9 mouse cellular contexts compared by ENCODE assay signal in the genomic region with DNA sequence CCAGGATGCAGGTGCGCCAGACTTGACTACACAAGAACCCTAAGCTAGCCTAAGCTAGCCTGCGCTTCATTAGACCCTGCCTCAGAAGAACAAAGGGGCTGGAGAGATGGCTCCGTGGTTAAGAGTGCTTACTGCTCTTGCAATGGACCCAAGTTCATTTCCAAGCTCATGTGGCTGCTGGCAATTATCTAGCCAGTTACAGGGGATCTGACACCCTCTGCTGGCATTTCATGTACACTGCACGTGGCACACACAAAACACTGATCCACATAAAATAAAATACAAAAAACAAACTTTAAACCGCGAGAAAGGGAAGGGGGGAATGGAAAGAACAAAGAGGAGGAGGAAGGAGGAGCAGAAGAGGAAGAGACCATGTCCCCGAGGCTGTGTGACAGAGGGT. TPM values are rescaled to one million over a fixed set of nuclear protein-coding genes. Genes with fewer than 3 reads are reported as not detected.
A peak's percentile ranks its signal among the peaks of the same experiment; 100 is the strongest.
DNase-seq lines count a peak whose midpoint lies in the region; ATAC-seq and TF ChIP-seq lines count a peak whose summit lies in the region.
"Had no signal": no experiment of that assay in that cellular context is flagged by ENCODE, and none has a peak within 500 bp of the region (broad histone marks: within the 10 kb centered on the region; RNA-seq: fewer than 3 reads in every experiment).

No protein-coding gene starts in this region.

- peak overlapping the region; percentile 79 for H3K27ac ChIP-seq in gastrocnemius, adult 2 months
- H3K27ac ChIP-seq in midbrain, postnatal 0 days (ENCODE audit: low read depth, low read length) = no peak overlapping the region
- H3K27ac ChIP-seq in midbrain, embryonic 11.5 days (ENCODE audit: low read depth, low read length) = no peak overlapping the region
- H3K27ac ChIP-seq in bone marrow, adult 2 months (ENCODE audit: control insufficient read depth, insufficient read depth, low read depth, low read length, poor library complexity) = no peak overlapping the region
- H3K27ac ChIP-seq: hindbrain, embryonic 15.5 days had no signal

- no peaks in the 10 kb centered on the region for H3K4me1 ChIP-seq in midbrain, postnatal 0 days (ENCODE audit: insufficient read depth, low read length)
- no peaks in the 10 kb centered on the region for H3K4me1 ChIP-seq in midbrain, embryonic 11.5 days (ENCODE audit: control insufficient read depth, insufficient read depth, low read length)
- peaks cover 1% of the 10 kb centered on the region; the same call in 1 of the 2 replicates for H3K4me1 ChIP-seq in bone marrow, adult 2 months (ENCODE audit: control insufficient read depth, insufficient read depth, low read length)

- H3K36me3 ChIP-seq in midbrain, postnatal 0 days (ENCODE audit: insufficient read depth, low read length) = peaks cover 33% of the 10 kb centered on the region
- H3K36me3 ChIP-seq in midbrain, embryonic 11.5 days (ENCODE audit: control insufficient read depth, insufficient read depth, low read length) = 0 out of 2 replicates have a peak, but pooled peaks cover 2% of the 10 kb centered on the region

- intact Hi-C loops in gastrocnemius, adult 2 months (cut with DNase I) = loop anchor here (5.0 to 10.0 kb wide), 2 partner anchors 61 to 213 kb away; partner anchors contain the start of genes Fuz and Vrk3
- intact Hi-C loops in left cerebral cortex, postnatal 14 days (cut with DNase I) = no loop called here

- WGBS in midbrain, postnatal 0 days = 56% methylated on average over 7 of the region's 7 CpGs
- 58% methylated on average over 7 of the region's 7 CpGs for WGBS in midbrain, embryonic 11.5 days
- 28% methylated on average over 7 of the region's 7 CpGs for WGBS in bone marrow, adult 2 months

- no peak for TF ChIP-seq POLR2A in bone marrow, adult 2 months (IDR thresholded peaks at IDR 0.05; ENCODE audit: borderline replicate concordance, control insufficient read depth, low read depth, low read length)

- no peak overlapping the region for H3K4me3 ChIP-seq in gastrocnemius, adult 2 months
- H3K4me3 ChIP-seq in midbrain, postnatal 0 days (ENCODE audit: low read depth, low read length) = no peak overlapping the region
- no peak overlapping the region for H3K4me3 ChIP-seq in midbrain, embryonic 11.5 days (ENCODE audit: low read depth, low read length)
- no peak overlapping the region for H3K4me3 ChIP-seq in bone marrow, adult 2 months (replicated peaks; ENCODE audit: control insufficient read depth, low read depth, low read length)
- H3K4me3 ChIP-seq: hindbrain, embryonic 15.5 days had no signal

- TF ChIP-seq CTCF in gastrocnemius, adult 2 months (IDR thresholded peaks at IDR 0.05) = peak; percentile 81
- TF ChIP-seq CTCF in midbrain, postnatal 0 days (IDR thresholded peaks at IDR 0.05) = peak; percentile 82
- TF ChIP-seq CTCF in bone marrow, adult 2 months (IDR thresholded peaks at IDR 0.05; ENCODE audit: control insufficient read depth, insufficient read depth, low read length) = peak; percentile 41; the same call in 1 of the 2 replicates

- DNase-seq in gastrocnemius, adult 2 months = peak; percentile 65
- DNase-seq in gastrocnemius, adult 8-10 months (ENCODE audit: low spot score in 2 of 2) = no peak
- DNase-seq in midbrain, postnatal 0 days (ENCODE audit: low spot score) = peak; percentile 72
- DNase-seq in midbrain, embryonic 11.5 days (ENCODE audit: low spot score, missing footprints) = no peak
- DNase-seq in left cerebral cortex, postnatal 14 days (ENCODE audit: low spot score in 2 of 2) = peak; percentile 57 to 75
- DNase-seq in thymus, postnatal 4 days = peak; percentile 53
- DNase-seq in right cerebral cortex, adult 18-20 months = no peak

- H3K27me3 ChIP-seq in midbrain, postnatal 0 days (ENCODE audit: insufficient read depth, low read length) = no peaks in the 10 kb centered on the region
- H3K27me3 ChIP-seq in midbrain, embryonic 11.5 days (ENCODE audit: control insufficient read depth, insufficient read depth, low read length) = no peaks in the 10 kb centered on the region
- H3K27me3 ChIP-seq: hindbrain, embryonic 15.5 days had no signal

- no peaks in the 10 kb centered on the region for H3K9me3 ChIP-seq in midbrain, postnatal 0 days (ENCODE audit: low read length)
- H3K9me3 ChIP-seq in midbrain, embryonic 11.5 days (ENCODE audit: control insufficient read depth, low read length) = no peaks in the 10 kb centered on the region
- H3K9me3 ChIP-seq: hindbrain, embryonic 15.5 days had no signal

- H3K9ac ChIP-seq in midbrain, postnatal 0 days (replicated peaks; ENCODE audit: low read length, poor library complexity, severe bottlenecking) = no peak overlapping the region
- H3K9ac ChIP-seq in midbrain, embryonic 11.5 days (ENCODE audit: low read length) = no peak overlapping the region
- H3K9ac ChIP-seq: hindbrain, embryonic 15.5 days had no signal

- ATAC-seq in midbrain, postnatal 0 days (ENCODE audit: low FRiP score) = no peak
- ATAC-seq in midbrain, embryonic 11.5 days (ENCODE audit: low FRiP score) = no peak

- H3K4me2 ChIP-seq in midbrain, postnatal 0 days (ENCODE audit: low read depth, low read length, poor library complexity, severe bottlenecking) = no peak overlapping the region
- H3K4me2 ChIP-seq in midbrain, embryonic 11.5 days = no peak overlapping the region
- H3K4me2 ChIP-seq: hindbrain, embryonic 15.5 days had no signal

RNA-seq across cellular contexts. Expression of gene Tsks, which starts 15.2 kb away (rescaled TPM):
- total RNA-seq in gastrocnemius, adult 2 months (2021) = not detected
- not detected for total RNA-seq in gastrocnemius, adult 8-10 months (2022)
- total RNA-seq in midbrain, postnatal 0 days (2014; rRNA removed) = not detected in 2 replicates
- polyA plus RNA-seq in midbrain, postnatal 0 days (2015; fragmentation: Nextera tagmentation; extraction: Ambion mirVana) = 0.12 and 0.17 TPM in 2 replicates
- polyA plus RNA-seq in midbrain, embryonic 11.5 days (2014; fragmentation: Nextera tagmentation; extraction: Ambion mirVana) = 0.07 TPM in 1 of 2 replicates, not detected in the other
- not detected in 2 replicates for polyA plus RNA-seq in bone marrow, adult 2 months (2011; ENCODE audit: insufficient read depth, insufficient read length, low replicate concordance, missing spikeins)
- total RNA-seq in left cerebral cortex, postnatal 14 days (2021) = 1 to 10 TPM; 2.6 to 2.8 TPM

RNA-seq across cellular contexts. Expression of gene Cpt1c, which starts 16.4 kb away (rescaled TPM):
- 1 to 10 TPM in 1 of 2 experiments, under 1 TPM in 1; 0.92 to 2.3 TPM for total RNA-seq in gastrocnemius, adult 2 months (2021)
- total RNA-seq in gastrocnemius, adult 8-10 months (2022) = 1 to 10 TPM in 1 of 4 experiments, under 1 TPM in 3; 0.61 to 1.3 (median 0.71) TPM
- total RNA-seq in midbrain, postnatal 0 days (2014; rRNA removed) = 88.1 and 90.1 TPM in 2 replicates
- 54.0 and 56.9 TPM in 2 replicates for polyA plus RNA-seq in midbrain, postnatal 0 days (2015; fragmentation: Nextera tagmentation; extraction: Ambion mirVana)
- polyA plus RNA-seq in midbrain, embryonic 11.5 days (2014; fragmentation: Nextera tagmentation; extraction: Ambion mirVana) = 20.8 and 21.8 TPM in 2 replicates
- polyA plus RNA-seq in bone marrow, adult 2 months (2011; ENCODE audit: insufficient read depth, insufficient read length, low replicate concordance, missing spikeins) = 6.5 TPM in 2 replicates
- 100 to 1,000 TPM in 1 of 2 experiments, 10 to 100 TPM in 1; 97.4 to 101 TPM for total RNA-seq in left cerebral cortex, postnatal 14 days (2021)

RNA-seq across cellular contexts. Expression of gene Prmt1, which starts 28.2 kb away (rescaled TPM):
- 100 to 1,000 TPM; 126 to 136 TPM for total RNA-seq in gastrocnemius, adult 2 months (2021)
- 100 to 1,000 TPM; 144 to 162 (median 152) TPM for total RNA-seq in gastrocnemius, adult 8-10 months (2022)
- 218 and 285 TPM in 2 replicates for total RNA-seq in midbrain, postnatal 0 days (2014; rRNA removed)
- polyA plus RNA-seq in midbrain, postnatal 0 days (2015; fragmentation: Nextera tagmentation; extraction: Ambion mirVana) = 580 and 583 TPM in 2 replicates
- polyA plus RNA-seq in midbrain, embryonic 11.5 days (2014; fragmentation: Nextera tagmentation; extraction: Ambion mirVana) = 276 and 281 TPM in 2 replicates
- 192 and 337 TPM in 2 replicates for polyA plus RNA-seq in bone marrow, adult 2 months (2011; ENCODE audit: insufficient read depth, insufficient read length, low replicate concordance, missing spikeins)
- 100 to 1,000 TPM; 166 to 183 TPM for total RNA-seq in left cerebral cortex, postnatal 14 days (2021)

RNA-seq across cellular contexts. Expression of gene Ap2a1, which starts 28.9 kb away (rescaled TPM):
- 10 to 100 TPM; 59.1 to 62.6 TPM for total RNA-seq in gastrocnemius, adult 2 months (2021)
- 10 to 100 TPM; 63.5 to 67.9 (median 65.5) TPM for total RNA-seq in gastrocnemius, adult 8-10 months (2022)
- 208 and 238 TPM in 2 replicates for total RNA-seq in midbrain, postnatal 0 days (2014; rRNA removed)
- 128 and 129 TPM in 2 replicates for polyA plus RNA-seq in midbrain, postnatal 0 days (2015; fragmentation: Nextera tagmentation; extraction: Ambion mirVana)
- polyA plus RNA-seq in midbrain, embryonic 11.5 days (2014; fragmentation: Nextera tagmentation; extraction: Ambion mirVana) = 68.0 and 74.8 TPM in 2 replicates
- polyA plus RNA-seq in bone marrow, adult 2 months (2011; ENCODE audit: insufficient read depth, insufficient read length, low replicate concordance, missing spikeins) = 43.5 and 60.3 TPM in 2 replicates
- total RNA-seq in left cerebral cortex, postnatal 14 days (2021) = 100 to 1,000 TPM; 381 to 392 TPM

RNA-seq across cellular contexts. Expression of gene Irf3, which starts 39.2 kb away (rescaled TPM):
- 10 to 100 TPM; 18.4 to 18.9 TPM for total RNA-seq in gastrocnemius, adult 2 months (2021)
- 10 to 100 TPM; 13.5 to 22.2 (median 17.9) TPM for total RNA-seq in gastrocnemius, adult 8-10 months (2022)
- total RNA-seq in midbrain, postnatal 0 days (2014; rRNA removed) = 37.2 and 40.6 TPM in 2 replicates
- polyA plus RNA-seq in midbrain, postnatal 0 days (2015; fragmentation: Nextera tagmentation; extraction: Ambion mirVana) = 25.6 and 25.9 TPM in 2 replicates
- 55.6 and 65.9 TPM in 2 replicates for polyA plus RNA-seq in midbrain, embryonic 11.5 days (2014; fragmentation: Nextera tagmentation; extraction: Ambion mirVana)
- 71.4 and 165 TPM in 2 replicates for polyA plus RNA-seq in bone marrow, adult 2 months (2011; ENCODE audit: insufficient read depth, insufficient read length, low replicate concordance, missing spikeins)
- 10 to 100 TPM; 26.7 to 30.4 TPM for total RNA-seq in left cerebral cortex, postnatal 14 days (2021)

Comparison
In these comparisons a context has a peak if more than half of its experiments do, and no peak if none do; other contexts are left out.
1. DNase-seq: peak in gastrocnemius, adult 2 months (single experiment), midbrain, postnatal 0 days (single experiment), left cerebral cortex, postnatal 14 days (2 of 2) and thymus, postnatal 4 days (single experiment); none in gastrocnemius, adult 8-10 months (0 of 2), midbrain, embryonic 11.5 days (single experiment) and right cerebral cortex, adult 18-20 months (single experiment).
2. RNA of gene Cpt1c, which starts 16.4 kb away (total RNA-seq): 97.4 to 101 TPM in left cerebral cortex, postnatal 14 days and 88.1 to 90.1 TPM in midbrain, postnatal 0 days; 0.92 to 2.3 TPM in gastrocnemius, adult 2 months and 0.61 to 1.3 TPM in gastrocnemius, adult 8-10 months; every median in the first group is over 10 times any median in the second.
3. Peak in every context shown above with its lines, with median percentiles within 50 percentile points of each other: CTCF ChIP-seq.